Mouse (Mus musculus): Measurements from ENCODE around the gene Gm7073.

- TF ChIP-seq CTCF (IDR thresholded peaks at IDR 0.05; ENCODE audit: control insufficient read depth, insufficient read depth, low read length) (no peak), POLR2A (IDR thresholded peaks at IDR 0.05; ENCODE audit: borderline replicate concordance, control insufficient read depth, low read depth, low read length) (no peak)
Measured at GRCm38 (mm10) chrX:60545906-60546305, 6.9 kb upstream of the Gm7073 start.
